Mouse (Mus musculus): ENCODE results near the gene Txndc5.

DNA sequence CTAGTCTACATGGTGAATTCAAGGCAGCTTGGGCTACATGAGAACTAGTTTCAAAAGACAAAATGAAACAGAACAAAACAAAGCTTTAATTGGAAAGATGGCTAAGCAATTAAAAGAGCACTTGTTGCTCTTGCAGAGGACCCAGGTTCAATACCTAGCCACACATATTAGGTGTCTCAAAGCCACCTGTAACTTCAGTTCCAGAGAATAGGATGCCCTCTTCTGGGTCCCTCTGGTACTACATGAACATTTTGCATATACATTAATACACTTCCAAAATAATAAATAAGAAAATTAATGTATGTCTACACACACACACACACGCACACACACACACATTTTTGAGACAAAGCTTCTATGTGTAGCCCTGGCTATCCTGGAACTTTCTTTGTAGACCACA, 65.2 kb downstream of the Txndc5 start:
- TF ChIP-seq CTCF (IDR thresholded peaks at IDR 0.05; ENCODE audit: low read depth): peak; percentile 30; the same call in 1 of the 2 replicates
- TF ChIP-seq EP300 (IDR thresholded peaks at IDR 0.05; ENCODE audit: low read depth): no peak

Measured in liver, postnatal 0 days (tissue).